Mouse (Mus musculus) midbrain, embryonic 16.5 days (tissue): Measurements from ENCODE around the gene Kdm5a. TPM values are rescaled to one million over a fixed set of nuclear protein-coding genes. Genes with fewer than 3 reads are reported as not detected.

Experiments
- ATAC-seq: fragments of 200-750 bp; cut with Nextera tagmentation; 2 replicates; pipeline ENCODE4 v1.8.0; 2017; ENCODE audit warnings: moderate TSS enrichment
- H3K27ac ChIP-seq: fragments of 300-500 bp; sonication (generic); 2 replicates; pipeline ENCODE4 v1.5.1; 2014; ENCODE audit warnings: mild to moderate bottlenecking, low read length, mixed read lengths
- H3K27me3 ChIP-seq: fragments of 300-500 bp; sonication (generic); 2 replicates; pipeline ENCODE4 v1.6.1; 2014; ENCODE audit warnings: low read depth, low read length, mixed read lengths; ENCODE audit not compliant: control insufficient read depth, insufficient read depth
- H3K36me3 ChIP-seq: fragments of 300-500 bp; sonication (generic); 2 replicates; pipeline ENCODE4 v1.6.1; 2014; ENCODE audit warnings: mild to moderate bottlenecking, low read length, moderate library complexity, mixed read lengths; ENCODE audit not compliant: control insufficient read depth, insufficient read depth
- H3K4me1 ChIP-seq: fragments of 300-500 bp; sonication (generic); 2 replicates; pipeline ENCODE4 v1.6.1; 2014; ENCODE audit warnings: mild to moderate bottlenecking, low read length, mixed read lengths; ENCODE audit not compliant: control insufficient read depth, insufficient read depth
- H3K4me2 ChIP-seq: fragments of 300-500 bp; sonication (generic); 2 replicates; pipeline ENCODE4 v1.6.1; 2014; ENCODE audit warnings: mild to moderate bottlenecking, low read length, mixed read lengths
- H3K4me3 ChIP-seq: fragments of 300-500 bp; sonication (generic); 2 replicates; pipeline ENCODE4 v1.5.1; 2014; ENCODE audit warnings: low read depth, mild to moderate bottlenecking, low read length, moderate library complexity, mixed read lengths
- H3K9ac ChIP-seq: fragments of 300-500 bp; sonication (generic); 2 replicates; pipeline ENCODE4 v1.6.1; 2014; ENCODE audit warnings: low read depth, low read length, mixed read lengths
- H3K9me3 ChIP-seq: fragments of 300-500 bp; sonication (generic); replicated peaks from 2 replicates; pipeline ENCODE4 v1.6.1; 2014; ENCODE audit warnings: mild to moderate bottlenecking, low read length, mixed read lengths; ENCODE audit not compliant: control insufficient read depth, poor library complexity, severe bottlenecking
- WGBS: fragments of 180-500 bp; shearing (Covaris S2); extraction: QIAGEN DNeasy Blood & Tissue Kit; methylation state at CpG from one replicate; pipeline ENCODE4 v1.1.7; 2014; 5-methylcytosine and 5-hydroxymethylcytosine counted together
- polyA plus RNA-seq: library from polyadenylated mRNA; unstranded; fragments of >200 nt; fragmentation: Nextera tagmentation; extraction: Ambion mirVana; gene quantifications from 2 replicates; pipeline ENCODE4 v1.2.1, GENCODE M21; 2015

Gene Kdm5a
- polyA plus RNA-seq, 1 experiment from 2014 or later, result 32.0 TPM

- Histone ChIP-seq H3K27ac (no peak overlapping the region), H3K9ac (peak overlapping the region; percentile 45; the same call in 1 of the 2 replicates), H3K27me3 (no peaks in the 10 kb centered on the region), H3K4me3 (peak overlapping the region; percentile 59), H3K4me2 (peak overlapping the region; percentile 66), H3K9me3 (no peaks in the 10 kb centered on the region), H3K4me1 (peaks cover 6% of the 10 kb centered on the region), H3K36me3 (no peaks in the 10 kb centered on the region)
- 44% methylated on average over 5 of the region's 5 CpGs for WGBS
- no peak for ATAC-seq
Observed at GRCm38 (mm10) chr6:120356478-120356877, 7.4 kb upstream of the Kdm5a start.

DNA sequence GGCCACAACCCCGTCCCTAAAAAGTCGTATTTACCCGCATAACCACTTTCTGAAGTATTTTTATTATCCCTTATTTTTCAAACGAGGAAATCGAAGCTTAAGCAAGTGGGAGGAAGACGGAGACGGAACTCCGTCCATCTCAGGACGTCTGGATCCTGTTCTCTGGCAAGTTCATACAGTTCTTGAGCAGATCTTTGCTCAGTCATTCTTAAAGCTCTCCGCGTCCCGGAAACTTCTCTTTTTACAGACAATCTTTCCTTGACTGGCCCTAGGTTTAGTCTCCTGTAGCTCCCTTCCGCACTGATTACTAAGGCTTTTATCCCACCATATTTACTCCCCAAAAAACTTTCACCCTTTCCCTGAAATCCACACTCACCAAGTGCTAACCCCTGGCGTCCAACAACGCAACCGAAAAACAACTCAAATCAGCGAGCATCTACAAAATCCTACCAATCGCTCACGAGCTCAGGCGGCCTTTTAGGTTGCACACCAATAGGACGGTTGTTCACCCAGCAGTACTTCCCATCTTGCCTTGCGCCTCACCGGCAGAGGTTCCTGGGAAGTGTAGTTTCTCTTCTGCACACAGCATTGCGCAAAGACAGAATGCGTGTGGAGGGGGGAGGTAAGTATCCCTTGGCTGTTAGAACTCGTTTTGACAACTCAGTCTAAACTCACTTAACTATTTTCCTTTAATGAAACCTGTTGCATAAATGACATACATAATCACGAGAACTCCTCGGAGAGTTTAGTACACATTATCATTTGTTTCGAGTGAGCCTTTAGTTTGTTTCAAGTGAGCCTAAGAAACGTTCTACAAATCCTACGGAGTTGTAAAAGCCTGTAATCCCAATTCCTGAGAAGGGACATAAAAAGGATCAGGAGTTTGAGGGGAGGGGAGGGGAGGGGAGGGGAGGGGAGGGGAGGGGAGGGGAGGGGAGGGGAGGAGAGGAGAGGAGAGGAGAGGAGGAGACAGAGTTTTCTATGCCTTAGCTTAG is 6.7 kb upstream of the Kdm5a start:
- Histone ChIP-seq H3K27ac (peak overlapping the region; percentile 39), H3K36me3 (no peaks in the 10 kb centered on the region), H3K4me1 (peaks cover 6% of the 10 kb centered on the region), H3K9me3 (no peaks in the 10 kb centered on the region), H3K4me2 (peak overlapping the region; percentile 66), H3K27me3 (no peaks in the 10 kb centered on the region), H3K9ac (peak overlapping the region; percentile 45), H3K4me3 (peak overlapping the region; percentile 59)
- WGBS, result 2% methylated on average over 31 of the region's 31 CpGs
- ATAC-seq, result peak; percentile 99

DNA sequence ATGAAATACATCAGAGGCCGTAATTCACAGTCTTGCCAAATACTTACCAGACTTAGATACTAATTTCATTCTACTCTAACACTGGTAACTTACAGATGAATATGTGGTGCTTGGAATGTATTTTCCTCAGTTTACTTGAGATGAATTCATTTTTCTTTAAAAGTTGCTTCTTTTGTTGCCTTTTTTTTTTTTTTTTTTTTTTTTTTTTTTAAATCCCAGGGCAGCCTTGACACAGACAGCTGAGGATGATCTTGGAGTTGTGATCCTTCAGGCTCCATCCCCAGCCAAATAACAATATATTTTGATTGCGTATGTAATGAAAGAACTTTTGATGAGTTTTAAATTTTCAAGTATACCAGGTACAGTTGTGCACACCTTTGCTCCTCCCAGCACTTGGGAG is 1.8 kb upstream of the Kdm5a start:
- Histone ChIP-seq H3K4me3 (no peak overlapping the region), H3K27me3 (no peaks in the 10 kb centered on the region), H3K27ac (no peak overlapping the region), H3K36me3 (no peaks in the 10 kb centered on the region), H3K4me1 (peaks cover 20% of the 10 kb centered on the region), H3K4me2 (no peak overlapping the region), H3K9me3 (no peaks in the 10 kb centered on the region), H3K9ac (no peak overlapping the region)
- WGBS, result 97% methylated on average over 2 of the region's 2 CpGs
- no peak for ATAC-seq

GRCm38 (mm10) chr6:120362774-120363687 is 893 bp upstream of the Kdm5a start:
- Histone ChIP-seq H3K27me3 (no peaks in the 10 kb centered on the region), H3K9me3 (no peaks in the 10 kb centered on the region), H3K27ac (peak overlapping the region; percentile 86)

DNA sequence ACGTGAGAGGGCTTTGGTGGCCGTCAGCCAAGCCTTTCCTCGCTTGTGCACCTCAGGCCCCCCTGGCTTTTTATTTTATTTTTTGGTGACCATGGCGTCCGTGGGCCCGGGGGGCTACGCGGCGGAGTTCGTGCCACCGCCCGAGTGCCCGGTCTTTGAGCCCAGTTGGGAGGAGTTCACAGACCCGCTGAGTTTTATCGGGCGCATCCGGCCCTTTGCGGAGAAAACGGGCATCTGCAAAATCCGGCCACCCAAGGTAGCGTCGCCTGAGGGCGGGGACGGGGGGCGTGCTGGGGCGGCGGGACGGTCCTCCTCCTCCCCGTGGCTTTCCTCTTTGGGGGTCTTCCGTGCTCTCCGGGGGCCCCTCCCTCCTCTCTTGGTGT is 590 bp downstream of the Kdm5a start:
- Histone ChIP-seq H3K4me2 (peak overlapping the region; percentile 98), H3K27me3 (no peaks in the 10 kb centered on the region), H3K9ac (peak overlapping the region; percentile 94), H3K27ac (peak overlapping the region; percentile 86), H3K4me1 (peaks cover 20% of the 10 kb centered on the region), H3K36me3 (peaks cover 6% of the 10 kb centered on the region), H3K4me3 (peak overlapping the region; percentile 98), H3K9me3 (no peaks in the 10 kb centered on the region)
- no peak for ATAC-seq
- WGBS, result under 1% methylated on average over 29 of the region's 31 CpGs

More at GRCm38 (mm10) chr6:120362774-120363687, 893 bp upstream of the Kdm5a start:
- H3K4me2 ChIP-seq, result peak overlapping the region; percentile 82
- H3K4me1 ChIP-seq, result peaks cover 20% of the 10 kb centered on the region
- peak overlapping the region; percentile 98 for H3K4me3 ChIP-seq
- no peaks in the 10 kb centered on the region for H3K36me3 ChIP-seq
- peak overlapping the region; percentile 94 for H3K9ac ChIP-seq
- no peak; the same call in 1 of the 2 replicates for ATAC-seq
- 25% methylated on average over 15 of the region's 15 CpGs for WGBS

DNA sequence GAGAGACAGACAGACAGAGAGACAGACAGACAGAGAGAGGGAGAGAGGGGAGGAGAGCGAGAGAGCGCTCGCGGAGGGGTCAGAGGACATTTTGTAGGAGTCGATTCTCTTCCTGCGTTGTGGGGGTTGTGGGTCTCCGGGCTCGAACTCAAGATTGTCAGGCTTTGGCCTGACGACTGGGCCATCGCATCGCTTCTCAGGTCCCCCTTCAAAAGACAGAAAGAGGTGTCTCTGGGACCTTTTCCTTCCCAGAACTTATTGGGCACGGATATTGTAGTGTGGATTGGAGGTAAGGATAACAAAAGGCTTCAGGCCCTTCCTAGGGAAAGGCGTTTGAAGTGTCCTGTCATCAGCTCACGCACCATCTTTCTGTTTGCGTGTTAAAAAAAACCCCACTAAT is 1.1 kb downstream of the Kdm5a start:
- H3K4me2 ChIP-seq, result peak overlapping the region; percentile 98
- H3K9me3 ChIP-seq, result no peaks in the 10 kb centered on the region
- no peak overlapping the region for H3K27ac ChIP-seq
- H3K4me1 ChIP-seq, result peaks cover 20% of the 10 kb centered on the region
- peak overlapping the region; percentile 94 for H3K9ac ChIP-seq
- H3K27me3 ChIP-seq, result no peaks in the 10 kb centered on the region
- peak overlapping the region; percentile 98 for H3K4me3 ChIP-seq
- no peak for ATAC-seq
- 6% methylated on average over 14 of the region's 15 CpGs for WGBS
- peaks cover 6% of the 10 kb centered on the region for H3K36me3 ChIP-seq

GRCm38 (mm10) chr6:120376736-120377135 is 12.8 kb downstream of the Kdm5a start:
- 93% methylated on average over 2 of the region's 2 CpGs for WGBS
- H3K36me3 ChIP-seq, result peaks cover 36% of the 10 kb centered on the region
- H3K4me1 ChIP-seq, result no peaks in the 10 kb centered on the region

GRCm38 (mm10) chr6:120390054-120390453 is 26.1 kb downstream of the Kdm5a start:
- peaks cover 20% of the 10 kb centered on the region for H3K36me3 ChIP-seq

More at GRCm38 (mm10) chr6:120376736-120377135, 12.8 kb downstream of the Kdm5a start:
- H3K9ac ChIP-seq, result no peak overlapping the region
- no peak overlapping the region for H3K4me2 ChIP-seq
- no peak overlapping the region for H3K4me3 ChIP-seq
- no peak for ATAC-seq
- no peaks in the 10 kb centered on the region for H3K9me3 ChIP-seq
- no peaks in the 10 kb centered on the region for H3K27me3 ChIP-seq
- H3K27ac ChIP-seq, result no peak overlapping the region

More at GRCm38 (mm10) chr6:120390054-120390453, 26.1 kb downstream of the Kdm5a start:
- Histone ChIP-seq H3K9me3 (no peaks in the 10 kb centered on the region), H3K4me2 (no peak overlapping the region), H3K4me1 (no peaks in the 10 kb centered on the region), H3K4me3 (no peak overlapping the region), H3K27me3 (no peaks in the 10 kb centered on the region), H3K9ac (no peak overlapping the region), H3K27ac (no peak overlapping the region)
- 92% methylated on average over 3 of the region's 3 CpGs for WGBS
- no peak for ATAC-seq
